Mouse (Mus musculus): ENCODE results near the gene Exoc6. TPM values are rescaled to one million over a fixed set of nuclear protein-coding genes. Genes with fewer than 3 reads are reported as not detected.

Gene Exoc6
- polyA plus RNA-seq, 1 experiment from 2014 or later = 23.3 TPM

DNA sequence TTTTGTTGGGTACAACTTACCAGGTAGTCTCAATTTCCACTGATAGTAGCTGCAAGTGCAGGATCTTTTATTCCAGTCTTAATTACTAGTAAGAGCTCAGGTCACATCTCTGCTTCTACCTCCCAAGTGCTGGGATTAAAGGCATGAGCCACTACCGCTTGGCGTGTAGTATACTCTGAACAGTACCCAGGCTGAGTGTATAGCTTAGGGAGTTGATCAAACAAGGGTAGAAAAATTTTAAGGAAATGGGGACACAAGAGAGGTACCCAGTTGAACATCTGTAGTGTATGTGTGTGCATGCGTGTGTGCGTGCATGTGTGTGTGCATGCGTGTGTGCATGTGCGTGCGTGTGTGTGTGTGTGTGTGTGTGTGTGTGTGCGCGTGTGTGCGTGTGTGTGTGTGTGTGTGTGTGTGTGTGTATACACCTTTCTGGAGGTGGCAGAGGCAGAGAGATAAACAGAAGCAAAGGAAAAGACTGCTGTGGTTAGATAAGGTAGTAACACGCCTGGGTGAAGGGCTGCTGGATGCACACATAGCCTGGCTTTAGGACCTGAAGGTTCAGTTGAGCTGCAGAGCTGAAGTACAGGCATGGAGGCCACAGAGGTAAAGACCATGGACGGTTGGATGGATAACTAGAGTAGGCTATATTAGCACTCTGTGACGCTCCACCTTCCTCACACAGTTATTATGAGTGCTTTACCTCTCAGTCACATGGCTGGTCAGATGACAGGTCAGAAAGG, 117.8 kb downstream of the Exoc6 start:
- no peak overlapping the region for H3K9ac ChIP-seq (ENCODE audit: low read depth, low read length)
- H3K4me1 ChIP-seq (replicated peaks; ENCODE audit: control insufficient read depth, insufficient read depth, low read length) = 0 out of 2 replicates have a peak, but pooled peaks cover 3% of the 10 kb centered on the region
- H3K27ac ChIP-seq (ENCODE audit: low read depth, low read length) = 0 out of 2 replicates have a peak overlapping the region, but pooled peaks have one; percentile 63
- no peaks in the 10 kb centered on the region for H3K36me3 ChIP-seq (ENCODE audit: control insufficient read depth, insufficient read depth)
- no peaks in the 10 kb centered on the region for H3K27me3 ChIP-seq (replicated peaks; ENCODE audit: control insufficient read depth, insufficient read depth, low read length)
- no peaks in the 10 kb centered on the region for H3K9me3 ChIP-seq (ENCODE audit: control insufficient read depth)
- ATAC-seq = peak; percentile 39; the same call in 1 of the 2 replicates
- H3K4me3 ChIP-seq (ENCODE audit: low read depth, low read length) = no peak overlapping the region
- no peak overlapping the region for H3K4me2 ChIP-seq (replicated peaks; ENCODE audit: low read depth)
- no peak for TF ChIP-seq CTCF (IDR thresholded peaks at IDR 0.05; ENCODE audit: low read depth)
- 53% methylated on average over 13 of the region's 13 CpGs for WGBS

DNA sequence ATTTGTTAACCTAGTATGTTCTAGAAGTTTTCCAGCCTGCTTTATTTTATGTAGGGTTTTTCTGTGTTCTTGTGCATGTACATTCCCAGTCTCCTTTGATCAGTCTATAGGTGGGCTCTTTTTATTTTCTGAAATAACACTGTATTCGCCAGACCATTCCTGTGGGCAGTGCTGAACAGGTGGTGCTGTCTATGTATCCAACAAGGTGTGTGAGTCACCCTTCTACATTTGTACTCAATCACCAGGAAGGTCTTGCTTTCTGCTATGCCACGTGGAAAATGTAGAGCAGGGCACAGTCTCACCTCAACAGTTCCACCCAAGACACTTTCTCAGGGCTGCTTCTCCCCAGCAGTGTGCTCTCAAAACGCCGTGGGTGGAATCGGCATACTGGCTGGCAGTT, 118.4 kb downstream of the Exoc6 start:
- no peaks in the 10 kb centered on the region for H3K27me3 ChIP-seq (replicated peaks; ENCODE audit: control insufficient read depth, insufficient read depth, low read length)

DNA sequence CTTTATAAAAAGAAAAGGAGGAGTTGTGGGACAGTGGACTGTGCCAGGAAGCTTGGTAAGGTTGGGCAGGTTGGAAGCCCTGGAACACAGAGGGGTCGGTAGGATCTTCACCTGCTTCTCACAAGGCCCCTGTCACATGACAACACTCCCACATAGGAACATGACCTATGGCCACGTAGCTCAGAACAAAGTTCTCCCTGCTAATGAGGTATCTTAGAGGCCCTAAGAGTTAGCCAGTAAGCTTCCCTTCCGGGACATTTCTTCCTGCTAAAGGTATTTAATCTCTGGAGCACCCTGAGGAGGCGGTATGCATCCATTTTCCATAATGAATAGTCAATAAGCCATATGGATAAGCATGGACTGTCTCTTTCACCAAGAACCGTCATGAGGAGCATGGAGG, 119.3 kb downstream of the Exoc6 start:
- Histone ChIP-seq H3K4me2 (replicated peaks; ENCODE audit: low read depth) (no peak overlapping the region), H3K9me3 (ENCODE audit: control insufficient read depth) (no peaks in the 10 kb centered on the region), H3K27ac (ENCODE audit: low read depth, low read length) (peak overlapping the region; percentile 68), H3K27me3 (replicated peaks; ENCODE audit: control insufficient read depth, insufficient read depth, low read length) (no peaks in the 10 kb centered on the region), H3K4me1 (replicated peaks; ENCODE audit: control insufficient read depth, insufficient read depth, low read length) (0 out of 2 replicates have a peak, but pooled peaks cover 3% of the 10 kb centered on the region), H3K4me3 (ENCODE audit: low read depth, low read length) (no peak overlapping the region), H3K9ac (ENCODE audit: low read depth, low read length) (no peak overlapping the region), H3K36me3 (ENCODE audit: control insufficient read depth, insufficient read depth) (no peaks in the 10 kb centered on the region)
- whole genome bisulfite sequencing = 68% methylated on average over 5 of the region's 5 CpGs
- TF ChIP-seq CTCF (IDR thresholded peaks at IDR 0.05; ENCODE audit: low read depth) = no peak
- peak; percentile 80 for ATAC-seq

More for the DNA sequence above, 118.4 kb downstream of the Exoc6 start:
- WGBS = 88% methylated on average over 5 of the region's 5 CpGs
- TF ChIP-seq CTCF (IDR thresholded peaks at IDR 0.05; ENCODE audit: low read depth) = no peak
- peak; percentile 54; the same call in 1 of the 2 replicates for ATAC-seq
- Histone ChIP-seq H3K9ac (ENCODE audit: low read depth, low read length) (no peak overlapping the region), H3K4me2 (replicated peaks; ENCODE audit: low read depth) (no peak overlapping the region), H3K36me3 (ENCODE audit: control insufficient read depth, insufficient read depth) (no peaks in the 10 kb centered on the region), H3K4me1 (replicated peaks; ENCODE audit: control insufficient read depth, insufficient read depth, low read length) (0 out of 2 replicates have a peak, but pooled peaks cover 3% of the 10 kb centered on the region), H3K27ac (ENCODE audit: low read depth, low read length) (peak overlapping the region; percentile 63), H3K4me3 (ENCODE audit: low read depth, low read length) (no peak overlapping the region), H3K9me3 (ENCODE audit: control insufficient read depth) (no peaks in the 10 kb centered on the region)

DNA sequence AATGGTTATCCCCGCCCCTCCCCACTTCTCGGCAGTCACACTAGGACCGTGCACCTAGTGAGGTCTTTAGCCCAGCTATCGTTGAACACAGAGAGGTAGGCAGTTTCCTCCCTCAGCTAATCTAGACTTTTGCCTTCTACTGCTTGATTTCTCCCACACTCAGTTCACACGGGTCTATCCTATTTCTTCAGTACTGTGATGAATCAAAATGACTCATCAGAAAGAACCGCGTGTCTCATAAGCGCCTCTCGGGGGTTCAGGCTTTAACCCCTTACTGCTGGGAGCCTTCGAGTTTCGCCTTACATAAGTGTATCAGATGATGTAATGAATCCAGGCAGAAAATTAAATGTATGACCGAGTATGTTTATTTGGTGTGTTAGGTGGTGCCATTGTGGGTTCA, 123.2 kb downstream of the Exoc6 start:
- WGBS = 63% methylated on average over 12 of the region's 12 CpGs
- Histone ChIP-seq H3K4me2 (replicated peaks; ENCODE audit: low read depth) (no peak overlapping the region), H3K4me3 (ENCODE audit: low read depth, low read length) (no peak overlapping the region), H3K4me1 (replicated peaks; ENCODE audit: control insufficient read depth, insufficient read depth, low read length) (0 out of 2 replicates have a peak, but pooled peaks cover 3% of the 10 kb centered on the region), H3K9me3 (ENCODE audit: control insufficient read depth) (no peaks in the 10 kb centered on the region), H3K27me3 (replicated peaks; ENCODE audit: control insufficient read depth, insufficient read depth, low read length) (no peaks in the 10 kb centered on the region), H3K9ac (ENCODE audit: low read depth, low read length) (no peak overlapping the region), H3K36me3 (ENCODE audit: control insufficient read depth, insufficient read depth) (no peaks in the 10 kb centered on the region), H3K27ac (ENCODE audit: low read depth, low read length) (no peak overlapping the region)
- no peak for TF ChIP-seq CTCF (IDR thresholded peaks at IDR 0.05; ENCODE audit: low read depth)
- no peak for ATAC-seq

GRCm38 (mm10) chr19:37685281-37685680, 135.1 kb downstream of the Exoc6 start, which contains the start of gene Cyp26c1:
TSS of gene Cyp26c1 (plus strand) at chr19:37685581.
- no peak within 1 kb of the TSS for H3K4me3 ChIP-seq (ENCODE audit: low read depth, low read length)
- WGBS = 46% methylated on average over 6 of the region's 6 CpGs
- H3K27me3 ChIP-seq (replicated peaks; ENCODE audit: control insufficient read depth, insufficient read depth, low read length) = peaks cover 44% of the 10 kb centered on the region
- no peaks in the 10 kb centered on the region for H3K9me3 ChIP-seq (ENCODE audit: control insufficient read depth)
- H3K4me1 ChIP-seq (replicated peaks; ENCODE audit: control insufficient read depth, insufficient read depth, low read length) = no peaks in the 10 kb centered on the region
- no peak within 1 kb of the TSS for H3K4me2 ChIP-seq (replicated peaks; ENCODE audit: low read depth)
- no peak within 1 kb of the TSS for H3K27ac ChIP-seq (ENCODE audit: low read depth, low read length)
- peaks cover 9% of the 10 kb centered on the region; the same call in 1 of the 2 replicates for H3K36me3 ChIP-seq (ENCODE audit: control insufficient read depth, insufficient read depth)
- TF ChIP-seq CTCF (IDR thresholded peaks at IDR 0.05; ENCODE audit: low read depth) = no peak
- ATAC-seq = no peak
- no peak within 1 kb of the TSS for H3K9ac ChIP-seq (ENCODE audit: low read depth, low read length)

GRCm38 (mm10) chr19:37686347-37686746, 136.1 kb downstream of the Exoc6 start:
- Histone ChIP-seq H3K4me2 (replicated peaks; ENCODE audit: low read depth) (no peak overlapping the region), H3K27me3 (replicated peaks; ENCODE audit: control insufficient read depth, insufficient read depth, low read length) (peaks cover 54% of the 10 kb centered on the region), H3K4me3 (ENCODE audit: low read depth, low read length) (no peak overlapping the region), H3K27ac (ENCODE audit: low read depth, low read length) (no peak overlapping the region), H3K36me3 (ENCODE audit: control insufficient read depth, insufficient read depth) (peaks cover 9% of the 10 kb centered on the region; the same call in 1 of the 2 replicates), H3K9me3 (ENCODE audit: control insufficient read depth) (no peaks in the 10 kb centered on the region), H3K4me1 (replicated peaks; ENCODE audit: control insufficient read depth, insufficient read depth, low read length) (no peaks in the 10 kb centered on the region), H3K9ac (ENCODE audit: low read depth, low read length) (no peak overlapping the region)
- no peak for ATAC-seq
- 22% methylated on average over 23 of the region's 23 CpGs for WGBS
- no peak for TF ChIP-seq CTCF (IDR thresholded peaks at IDR 0.05; ENCODE audit: low read depth)

Data from intestine, postnatal 0 days (tissue).